Mouse (Mus musculus) hindbrain, postnatal 0 days (tissue): ENCODE results near the gene Slc38a9. TPM values are rescaled to one million over a fixed set of nuclear protein-coding genes. Genes with fewer than 3 reads are reported as not detected.
A peak's percentile ranks its signal among the peaks of the same experiment; 100 is the strongest.
"Not testable (repeated sequence)": the region's sequence is repeated elsewhere in the genome, so short reads cannot be mapped to it uniquely, and the experiment has no call there.

Experiments used
- ATAC-seq: fragments of 200-750 bp; cut with Nextera tagmentation; 2 replicates; pipeline ENCODE4 v1.8.0; 2017; ENCODE audit warnings: mild to moderate bottlenecking, moderate TSS enrichment, moderate library complexity
- DNase-seq: peaks from one replicate; pipeline ENCODE4 v3.0.0-alpha.2; 2015; ENCODE audit warnings: low spot score
- H3K27ac ChIP-seq: fragments of 300-500 bp; sonication (generic); 2 replicates; pipeline ENCODE4 v1.5.1; 2014; ENCODE audit warnings: mild to moderate bottlenecking
- H3K27me3 ChIP-seq: fragments of 300-500 bp; sonication (generic); 2 replicates; pipeline ENCODE4 v1.6.1; 2014; ENCODE audit warnings: low read length, mixed read lengths; ENCODE audit not compliant: insufficient read depth
- H3K36me3 ChIP-seq: fragments of 300-500 bp; sonication (generic); 2 replicates; pipeline ENCODE4 v1.6.1; 2014; ENCODE audit warnings: low read length, mixed read lengths; ENCODE audit not compliant: insufficient read depth
- H3K4me1 ChIP-seq: fragments of 300-500 bp; sonication (generic); 2 replicates; pipeline ENCODE4 v1.6.1; 2014; ENCODE audit warnings: antibody characterized with exemption, low read length, mixed read lengths; ENCODE audit not compliant: insufficient read depth
- H3K4me2 ChIP-seq: fragments of 300-500 bp; sonication (generic); 2 replicates; pipeline ENCODE4 v1.6.1; 2014; ENCODE audit warnings: low read depth, mild to moderate bottlenecking, low read length, moderate library complexity, mixed read lengths
- H3K4me3 ChIP-seq: fragments of 300-500 bp; sonication (generic); 2 replicates; pipeline ENCODE4 v1.5.1; 2014; ENCODE audit warnings: low read length
- H3K9ac ChIP-seq: fragments of 300-500 bp; sonication (generic); replicated peaks from 2 replicates; pipeline ENCODE4 v1.6.1; 2014; ENCODE audit warnings: mild to moderate bottlenecking, low read length, moderate library complexity, mixed read lengths
- H3K9me3 ChIP-seq: fragments of 300-500 bp; sonication (generic); 2 replicates; pipeline ENCODE4 v1.6.1; 2016; ENCODE audit warnings: low read length, mixed read lengths
- CTCF ChIP-seq: IDR thresholded peaks from 2 replicates; pipeline ENCODE4 v1.5.1; 2016; ENCODE audit warnings: antibody characterized with exemption, control low read depth, low read depth
- WGBS: fragments of 180-500 bp; shearing (Covaris S2); extraction: QIAGEN DNeasy Blood & Tissue Kit; methylation state at CpG from one replicate; pipeline ENCODE4 v1.1.7; 2014; 5-methylcytosine and 5-hydroxymethylcytosine counted together
- polyA plus RNA-seq: library from polyadenylated mRNA; unstranded; fragments of >200 nt; fragmentation: Nextera tagmentation; extraction: Ambion mirVana; gene quantifications from 2 replicates; pipeline ENCODE4 v1.2.1, GENCODE M21; 2015
- total RNA-seq: library from RNA; depleted of rRNA; stranded (reverse); fragments of >200 nt; gene quantifications from 2 replicates; pipeline ENCODE4 v1.2.3, GENCODE M21; 2014

Gene Slc38a9
- total and polyA plus RNA-seq, 2 experiments from 2014 or later = 8.1 to 9.7 TPM

DNA sequence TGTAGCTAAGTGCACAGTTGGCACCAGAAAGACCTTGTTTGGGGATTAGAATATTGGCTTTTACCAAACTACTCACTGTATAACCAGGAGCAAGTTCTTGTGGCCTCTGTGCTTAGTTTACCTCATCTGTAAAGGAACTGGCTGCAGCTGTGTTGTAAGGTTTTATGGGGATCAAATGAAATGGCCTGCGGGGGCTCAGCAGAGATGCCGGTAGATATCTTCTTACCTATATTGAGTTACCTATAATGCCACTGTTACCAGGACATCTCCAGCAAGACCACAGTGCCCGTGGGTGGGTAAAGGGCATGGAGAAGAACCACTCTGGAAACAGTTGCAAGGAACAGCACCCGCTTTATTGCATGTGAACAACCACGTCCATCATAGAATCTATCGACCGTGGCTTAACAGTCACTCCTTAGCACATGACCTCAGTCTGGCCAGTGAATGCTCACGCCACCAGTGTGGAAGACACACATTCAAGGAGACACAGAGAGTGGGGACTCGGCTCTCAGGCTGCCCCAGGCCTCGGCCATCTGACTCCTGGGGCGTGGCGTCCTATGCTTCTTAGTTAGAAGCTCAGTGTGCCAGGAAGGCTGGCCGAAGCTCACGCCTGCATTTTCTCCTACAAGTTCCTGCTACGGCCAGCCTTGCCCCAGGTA, 59.7 kb downstream of the Slc38a9 start:
- no peaks in the 10 kb centered on the region for H3K27me3 ChIP-seq
- no peak overlapping the region for H3K27ac ChIP-seq
- no peaks in the 10 kb centered on the region for H3K9me3 ChIP-seq
- no peak for ATAC-seq
- WGBS = 93% methylated on average over 15 of the region's 15 CpGs
- no peak overlapping the region for H3K9ac ChIP-seq
- DNase-seq = no peak
- no peak for TF ChIP-seq CTCF
- no peak overlapping the region for H3K4me3 ChIP-seq
- H3K36me3 ChIP-seq = peaks cover 6% of the 10 kb centered on the region; the same call in 1 of the 2 replicates
- H3K4me2 ChIP-seq = no peak overlapping the region
- H3K4me1 ChIP-seq = no peaks in the 10 kb centered on the region

DNA sequence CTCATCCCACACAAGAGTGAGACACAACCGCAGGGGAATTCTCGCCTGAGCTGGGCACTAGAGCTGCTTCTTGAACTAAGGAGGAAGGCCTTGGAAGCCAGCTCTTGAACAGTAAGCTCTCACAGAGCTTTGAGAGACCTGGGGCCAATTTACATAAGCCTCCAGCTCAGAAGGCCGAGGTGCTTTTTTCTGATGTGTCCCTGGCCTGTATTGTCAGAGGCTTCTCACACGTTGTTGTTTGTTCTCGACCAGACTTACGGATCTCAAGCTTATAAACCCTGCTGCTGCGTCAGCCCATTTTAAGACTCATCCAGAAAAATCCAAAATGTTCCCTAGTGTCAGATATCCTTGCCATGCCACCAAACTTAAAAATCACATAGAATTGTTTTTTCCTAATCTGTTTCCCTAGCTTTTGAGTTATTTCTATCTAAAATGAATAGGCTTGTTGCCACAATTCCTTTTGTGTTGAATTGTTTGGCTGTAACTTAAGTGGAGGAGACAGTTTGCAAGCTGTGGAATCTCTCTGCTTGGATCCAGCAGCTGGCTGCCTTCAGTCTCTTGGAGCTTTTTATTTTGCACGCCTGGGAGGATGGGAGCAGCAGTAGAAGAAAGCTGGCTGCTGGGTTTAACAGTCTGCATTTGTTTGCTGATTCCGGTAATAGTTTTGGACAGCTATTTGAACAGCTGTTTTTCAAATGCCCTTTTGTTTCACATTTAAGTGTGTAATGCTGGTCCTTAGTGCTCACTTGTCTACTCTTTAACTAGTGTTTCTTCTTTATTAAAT, 61.6 kb downstream of the Slc38a9 start:
- DNase-seq (peak; percentile 42), ATAC-seq (no peak)
- Histone ChIP-seq H3K27me3 (no peaks in the 10 kb centered on the region), H3K4me2 (no peak overlapping the region), H3K9me3 (no peaks in the 10 kb centered on the region), H3K4me1 (no peaks in the 10 kb centered on the region), H3K27ac (no peak overlapping the region), H3K4me3 (no peak overlapping the region), H3K36me3 (peaks cover 6% of the 10 kb centered on the region; the same call in 1 of the 2 replicates), H3K9ac (no peak overlapping the region)
- WGBS = 45% methylated on average over 9 of the region's 9 CpGs
- TF ChIP-seq CTCF = no peak

- not testable (repeated sequence) for DNase-seq, H3K9ac ChIP-seq
Measured at GRCm38 (mm10) chr13:112724260-112724659, 63.7 kb downstream of the Slc38a9 start.

DNA sequence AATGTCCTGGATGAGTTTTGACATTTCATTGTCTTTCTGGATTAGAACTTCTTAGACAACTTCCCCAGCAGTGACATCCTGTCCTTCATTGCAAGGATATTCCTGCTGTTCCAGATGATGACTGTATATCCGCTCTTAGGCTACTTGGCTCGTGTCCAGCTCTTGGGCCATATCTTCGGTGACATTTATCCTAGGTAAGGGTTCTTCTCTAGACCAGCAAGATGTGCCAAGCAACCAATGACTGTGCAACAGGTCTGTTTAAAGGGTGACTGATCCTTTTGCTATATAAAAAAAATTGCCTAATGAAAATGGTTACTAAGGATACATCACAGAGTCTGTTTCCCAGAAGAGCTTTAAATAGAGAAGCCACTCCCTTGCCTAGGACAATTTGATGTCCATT, 65.5 kb downstream of the Slc38a9 start:
- no peak for TF ChIP-seq CTCF

More at GRCm38 (mm10) chr13:112724260-112724659, 63.7 kb downstream of the Slc38a9 start:
- not testable (repeated sequence) for H3K9me3 ChIP-seq, H3K4me3 ChIP-seq, H3K4me2 ChIP-seq, ATAC-seq, H3K27ac ChIP-seq, H3K4me1 ChIP-seq, H3K27me3 ChIP-seq, H3K36me3 ChIP-seq

DNA sequence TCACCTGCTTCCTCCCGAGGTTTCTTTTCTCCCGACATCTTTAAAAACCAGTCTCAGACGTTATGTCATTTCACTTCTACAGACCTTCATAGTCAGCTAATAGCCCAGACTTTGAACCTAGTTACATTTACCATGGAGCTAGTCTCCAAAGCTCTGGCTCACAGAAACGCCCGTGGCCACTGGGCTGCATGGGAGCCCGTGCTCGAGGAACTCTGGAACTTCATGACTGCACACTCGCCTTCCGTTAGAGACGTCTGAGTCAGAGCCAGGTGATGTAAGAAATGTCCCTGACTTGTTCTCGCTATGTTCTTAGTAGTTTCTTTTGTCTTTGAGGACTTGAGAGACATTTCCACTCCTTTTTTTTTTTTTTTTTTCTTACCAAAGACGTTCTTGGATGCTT, 72.8 kb downstream of the Slc38a9 start:
- 92% methylated on average over 12 of the region's 12 CpGs for WGBS
- no peaks in the 10 kb centered on the region for H3K27me3 ChIP-seq
- no peak for TF ChIP-seq CTCF
- no peak overlapping the region for H3K4me2 ChIP-seq
- ATAC-seq (no peak), DNase-seq (no peak)
- H3K36me3 ChIP-seq = no peaks in the 10 kb centered on the region
- H3K4me3 ChIP-seq = no peak overlapping the region
- no peaks in the 10 kb centered on the region for H3K9me3 ChIP-seq
- no peak overlapping the region for H3K27ac ChIP-seq
- no peak overlapping the region for H3K9ac ChIP-seq
- no peaks in the 10 kb centered on the region for H3K4me1 ChIP-seq

More for the DNA sequence above, 65.5 kb downstream of the Slc38a9 start:
- no peaks in the 10 kb centered on the region for H3K4me1 ChIP-seq
- DNase-seq (no peak), ATAC-seq (no peak)
- H3K9me3 ChIP-seq = no peaks in the 10 kb centered on the region
- H3K4me3 ChIP-seq = no peak overlapping the region
- no peak overlapping the region for H3K9ac ChIP-seq
- H3K27me3 ChIP-seq = no peaks in the 10 kb centered on the region
- H3K4me2 ChIP-seq = no peak overlapping the region
- no peaks in the 10 kb centered on the region for H3K36me3 ChIP-seq
- WGBS = 79% methylated on average over 3 of the region's 3 CpGs
- no peak overlapping the region for H3K27ac ChIP-seq

DNA sequence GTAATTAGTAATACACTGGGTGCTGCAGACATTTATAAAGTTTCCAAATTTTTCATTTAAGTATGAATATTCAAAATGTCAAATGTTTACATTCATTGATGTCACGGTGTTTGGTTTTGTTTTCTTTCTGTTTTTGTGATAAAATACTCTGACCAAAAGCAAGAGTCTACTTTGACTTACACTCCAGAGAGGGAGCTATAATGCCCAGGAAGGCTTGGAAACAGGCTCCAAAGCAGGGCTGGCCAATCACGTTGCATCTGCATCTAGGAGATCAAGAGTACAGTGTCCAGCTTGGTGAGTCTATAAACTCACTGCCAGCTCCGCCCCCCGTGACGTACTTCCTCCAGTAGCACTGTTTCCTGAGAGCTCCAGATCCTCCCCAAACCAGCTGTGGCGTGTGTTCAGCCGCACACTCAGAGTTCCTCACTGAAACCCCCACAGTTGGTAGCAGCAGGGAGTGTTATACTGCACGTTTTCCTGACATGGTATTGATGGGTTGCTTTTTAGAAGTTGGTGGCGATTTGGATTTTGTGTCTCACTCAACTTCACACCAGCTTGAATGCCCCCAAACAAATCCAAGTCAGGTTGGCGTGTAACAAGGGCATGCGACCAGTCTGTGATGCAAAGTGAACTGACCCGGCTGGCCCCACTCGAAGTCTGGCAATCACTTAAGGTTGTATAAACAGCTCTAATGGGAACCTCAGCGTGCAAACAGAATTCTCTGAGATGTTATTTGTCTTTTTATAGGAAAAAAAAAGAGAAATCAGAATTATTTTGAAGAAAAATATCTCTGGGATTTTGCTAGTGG, 74.6 kb downstream of the Slc38a9 start:
- ATAC-seq (no peak), DNase-seq (no peak)
- Histone ChIP-seq H3K4me2 (no peak overlapping the region), H3K9ac (no peak overlapping the region), H3K36me3 (no peaks in the 10 kb centered on the region), H3K27me3 (no peaks in the 10 kb centered on the region), H3K9me3 (no peaks in the 10 kb centered on the region), H3K27ac (no peak overlapping the region), H3K4me3 (no peak overlapping the region), H3K4me1 (no peaks in the 10 kb centered on the region)
- 73% methylated on average over 14 of the region's 14 CpGs for whole genome bisulfite sequencing
- no peak for TF ChIP-seq CTCF
